Mouse (Mus musculus): ENCODE results near the gene Syt6.

DNA sequence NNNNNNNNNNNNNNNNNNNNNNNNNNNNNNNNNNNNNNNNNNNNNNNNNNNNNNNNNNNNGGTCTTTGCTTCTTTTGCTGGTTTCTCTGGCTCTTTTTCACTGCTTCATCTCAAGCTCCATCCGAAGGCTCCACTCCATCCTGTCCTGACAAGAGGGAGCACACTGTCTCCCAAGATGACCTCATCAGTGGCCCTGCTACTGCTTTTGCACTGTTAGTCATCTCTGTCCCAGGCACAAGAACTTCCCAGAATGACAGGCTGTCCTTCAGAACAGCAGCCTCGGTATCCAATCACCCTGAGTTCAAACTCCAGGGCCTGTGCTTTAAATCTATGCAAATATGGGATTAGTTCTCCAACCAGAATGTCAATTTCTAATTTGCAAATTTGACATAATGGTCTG is 28.9 kb upstream of the Syt6 start:
- no peak for TF ChIP-seq CTCF (IDR thresholded peaks at IDR 0.05; ENCODE audit: control insufficient read depth, insufficient read depth, insufficient read length)
- no peak for TF ChIP-seq MYOG (IDR thresholded peaks at IDR 0.05; ENCODE audit: control insufficient read depth, extremely low read depth, insufficient read length)

All from C2C12 (cell line).